Mouse (Mus musculus): ENCODE data around the gene Mvd. TPM values are rescaled to one million over a fixed set of nuclear protein-coding genes. Genes with fewer than 3 reads are reported as not detected.

Gene Mvd
- polyA plus RNA-seq, 1 experiment = 54.8 TPM

DNA sequence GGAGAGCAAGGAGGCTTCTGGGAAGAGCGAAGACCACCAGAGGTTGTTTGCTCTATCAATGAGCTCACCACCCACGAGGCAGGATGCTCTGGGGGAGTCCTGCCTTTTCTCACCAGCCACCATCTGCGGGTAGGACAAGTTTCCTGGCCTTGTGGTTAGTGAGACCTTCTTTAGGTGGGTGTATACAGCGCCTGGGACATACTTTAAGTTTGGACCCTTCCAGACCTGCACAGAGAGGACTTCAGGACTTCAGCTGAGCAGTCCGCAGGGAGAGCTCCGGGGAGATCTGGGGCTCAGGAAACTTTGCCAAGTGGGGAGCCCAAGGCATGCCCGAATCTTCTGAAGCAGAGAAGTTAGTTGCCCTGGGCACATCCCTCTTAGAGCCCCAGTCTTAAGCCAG is 16.8 kb upstream of the Mvd start:
- 23% methylated on average over 7 of the region's 7 CpGs for WGBS
- DNase-seq (ENCODE audit: low read depth, low spot score) = no peak

DNA sequence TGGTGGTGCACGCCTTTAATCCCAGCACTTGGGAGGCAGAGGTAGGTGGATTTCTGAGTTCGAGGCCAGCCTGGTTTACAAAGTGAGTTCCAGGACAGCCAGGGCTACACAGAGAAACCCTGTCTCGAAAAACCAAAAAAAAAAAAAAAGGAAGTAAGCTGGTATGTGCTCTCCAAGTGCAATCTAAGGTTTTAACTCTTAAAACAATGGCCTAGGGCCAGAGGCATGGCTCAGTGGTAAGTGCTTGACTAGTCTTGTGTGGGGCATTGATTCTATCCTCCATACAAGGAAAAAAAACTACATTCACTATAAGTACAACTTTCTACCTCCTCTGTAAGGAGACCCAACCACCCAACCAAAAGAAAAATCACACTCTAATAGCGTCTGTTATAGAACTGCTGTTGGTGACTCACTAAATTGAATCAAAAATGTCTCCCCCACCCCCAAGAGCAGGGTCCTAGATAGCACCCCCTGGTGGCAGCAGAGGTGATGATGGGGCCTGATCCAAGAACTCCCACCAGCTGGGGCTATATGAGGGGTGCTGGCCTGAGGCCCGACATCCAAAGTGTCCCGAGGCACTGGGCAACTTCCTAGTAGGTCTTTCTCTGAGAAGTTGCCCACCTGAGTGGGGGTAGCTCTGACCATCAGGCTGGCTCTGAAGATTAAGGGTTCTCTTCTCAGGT is 16.1 kb upstream of the Mvd start:
- no peak for DNase-seq (ENCODE audit: low read depth, low spot score)
- 64% methylated on average over 6 of the region's 6 CpGs for WGBS

DNA sequence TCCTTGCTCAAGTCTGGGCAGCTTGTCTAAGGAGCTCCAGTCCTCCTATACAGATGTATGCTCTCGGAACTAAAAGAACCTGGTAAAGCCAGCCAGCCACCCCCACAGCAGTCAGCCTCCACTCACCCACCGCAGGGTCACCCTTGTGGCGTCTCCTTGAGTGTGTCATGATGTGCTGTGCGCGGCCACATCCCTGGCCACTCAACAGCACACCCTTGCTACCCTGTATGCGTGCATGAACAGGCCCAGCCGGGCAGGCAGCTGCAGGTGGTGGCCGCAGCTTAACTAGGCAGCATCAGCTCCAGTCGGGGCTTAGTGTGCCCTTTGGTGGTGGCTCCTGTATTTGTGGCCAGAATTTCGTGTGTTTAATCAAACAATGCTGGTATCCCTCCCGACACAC is 13.9 kb upstream of the Mvd start:
- no peak for DNase-seq (ENCODE audit: low read depth, low spot score)
- WGBS = 78% methylated on average over 11 of the region's 11 CpGs

DNA sequence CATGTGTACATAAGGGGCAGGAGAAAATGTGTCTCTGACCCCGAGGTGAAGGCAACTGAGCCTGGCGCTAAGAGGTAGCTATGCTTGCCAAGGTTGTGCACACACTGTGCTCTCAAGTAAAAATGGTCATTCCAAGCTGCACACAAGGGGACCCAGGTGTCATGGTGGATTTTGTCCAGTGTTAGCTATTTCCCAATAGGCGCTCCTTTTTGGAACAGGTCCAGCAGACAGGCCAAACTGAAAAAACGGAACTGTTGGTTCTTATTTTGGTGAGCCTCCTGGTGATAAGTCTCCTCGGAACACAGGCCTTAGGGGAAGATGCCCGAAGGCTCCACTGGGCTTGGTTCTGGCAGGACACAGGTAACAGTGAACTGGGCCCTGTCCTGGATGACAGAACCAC is 11.2 kb upstream of the Mvd start:
- 65% methylated on average over 6 of the region's 6 CpGs for WGBS

DNA sequence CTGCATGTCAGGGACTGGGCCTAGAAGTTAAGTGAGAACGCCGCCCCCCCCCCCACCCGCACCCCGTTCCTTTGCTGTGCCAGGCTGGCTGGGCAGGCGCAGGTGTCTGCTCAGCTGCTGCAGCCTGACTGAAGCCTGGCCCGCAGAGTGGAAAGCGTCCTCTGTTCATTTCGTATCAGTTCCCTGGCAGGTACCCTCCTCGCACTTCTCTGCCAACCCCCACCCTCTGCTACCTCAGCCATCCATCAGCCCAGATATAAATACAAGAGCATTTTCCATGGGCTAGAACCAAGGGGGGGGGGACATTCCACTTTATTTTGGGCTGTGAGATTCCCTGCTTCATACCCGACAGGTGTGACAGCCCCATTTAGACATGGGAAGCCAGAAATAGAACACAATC is 8.9 kb upstream of the Mvd start:
- no peak for DNase-seq (ENCODE audit: low read depth, low spot score)
- 93% methylated on average over 10 of the region's 10 CpGs for WGBS

More for the DNA sequence above, 11.2 kb upstream of the Mvd start:
- DNase-seq (ENCODE audit: low read depth, low spot score) = no peak

DNA sequence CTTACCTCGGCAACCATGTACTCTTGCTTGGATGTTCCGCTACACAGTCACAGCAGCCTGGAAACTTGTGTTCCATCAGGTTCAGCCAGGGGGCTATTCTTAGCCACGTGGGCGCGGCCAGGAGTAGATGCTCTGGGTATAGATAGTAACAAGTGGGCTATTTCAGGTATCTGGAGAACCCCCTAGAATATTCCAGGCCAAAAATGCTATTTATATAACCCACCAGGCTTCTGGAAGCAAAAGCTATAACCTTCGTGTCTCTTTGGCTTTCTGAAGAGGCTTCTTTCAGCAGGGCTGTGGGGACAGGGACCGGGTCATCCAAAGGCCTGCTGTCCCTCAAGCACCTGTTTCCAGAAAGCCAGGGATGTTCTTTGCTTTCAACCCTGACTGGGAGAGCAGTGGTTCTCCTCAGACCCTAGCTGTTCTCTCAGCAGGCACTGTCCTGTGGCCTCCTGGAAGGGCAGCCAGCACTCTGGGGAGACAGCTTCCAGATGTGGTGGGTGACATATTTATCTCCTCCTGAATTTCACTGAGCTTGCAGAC is 8.0 kb upstream of the Mvd start:
- DNase-seq (ENCODE audit: low read depth, low spot score) = no peak
- 52% methylated on average over 7 of the region's 7 CpGs for WGBS

DNA sequence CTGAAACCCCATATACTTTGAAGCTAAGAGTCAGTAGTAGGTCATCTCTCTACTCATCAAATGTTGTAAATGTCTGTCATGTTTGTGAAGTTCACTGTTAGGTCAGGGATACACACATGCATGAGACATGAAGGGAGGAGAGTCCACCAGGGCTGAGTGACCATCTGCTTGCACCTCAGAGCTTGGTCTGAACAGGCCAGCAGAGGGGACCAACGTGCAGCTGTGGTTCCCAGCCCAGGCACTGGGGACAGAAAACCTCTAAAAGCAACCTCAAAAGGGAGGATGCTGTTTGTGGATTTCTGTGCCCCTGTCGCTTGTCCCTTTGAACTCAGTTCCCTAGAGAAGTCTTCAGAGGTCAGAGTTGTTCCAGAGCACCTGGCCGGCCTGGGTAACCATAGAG is 2.0 kb upstream of the Mvd start:
- 64% methylated on average over 3 of the region's 3 CpGs for WGBS
- DNase-seq (ENCODE audit: low read depth, low spot score) = no peak

DNA sequence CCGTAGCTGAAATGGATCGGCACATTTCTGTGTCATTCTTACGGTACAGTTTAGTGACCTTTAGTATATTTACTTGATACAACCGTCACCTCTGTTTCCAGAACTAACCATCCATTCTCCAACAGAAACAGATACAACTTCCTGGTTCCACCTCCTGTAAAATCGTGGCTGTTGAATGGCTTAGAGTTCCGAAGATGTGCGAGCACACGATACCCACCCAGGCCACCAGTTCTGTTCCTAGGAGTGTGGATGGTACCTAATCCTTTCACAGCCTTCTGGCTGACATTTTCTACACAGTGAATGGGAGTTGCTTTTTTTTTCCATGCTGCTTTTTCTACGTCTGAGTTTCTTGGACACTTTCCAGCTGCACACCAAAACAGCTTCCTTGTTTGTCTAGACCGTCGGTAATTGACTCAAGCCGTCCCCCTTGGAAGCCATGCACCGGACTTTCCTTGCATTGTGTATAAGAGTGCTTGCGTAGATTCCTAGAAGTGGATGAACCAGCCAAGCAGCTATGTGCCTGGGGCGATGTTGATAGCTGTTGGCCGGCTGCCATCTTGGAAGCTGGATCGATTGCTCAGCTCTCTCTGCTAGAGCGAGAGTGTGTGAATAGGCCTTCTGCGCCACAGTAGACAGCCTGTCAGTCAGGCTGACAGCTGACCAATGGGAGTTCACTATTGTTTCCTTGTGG is 981 bp upstream of the Mvd start:
- DNase-seq (ENCODE audit: low read depth, low spot score) = peak; percentile 97
- under 1% methylated on average over 19 of the region's 19 CpGs for WGBS

DNA sequence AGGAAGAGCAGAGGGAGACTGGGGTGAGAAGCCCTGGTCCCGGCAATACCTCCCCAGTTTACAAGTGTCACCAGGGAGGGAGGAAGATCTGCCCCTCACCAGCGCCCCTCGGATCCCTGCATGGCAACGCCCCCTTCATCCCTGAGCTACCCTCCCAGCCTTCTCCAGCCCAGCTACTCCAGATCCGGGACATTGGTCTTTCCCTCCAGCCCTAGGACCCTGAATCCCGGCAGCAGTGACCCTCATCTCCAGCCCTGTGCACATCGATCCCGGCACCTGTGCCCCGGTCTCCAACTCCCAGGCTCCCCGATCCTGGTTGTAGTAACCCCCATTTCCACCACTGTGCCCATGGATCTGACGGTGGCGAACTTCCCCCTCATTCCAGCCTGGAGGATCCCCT is 441 bp downstream of the Mvd start:
- WGBS = 1% methylated on average over 12 of the region's 12 CpGs
- DNase-seq (ENCODE audit: low read depth, low spot score) = no peak

DNA sequence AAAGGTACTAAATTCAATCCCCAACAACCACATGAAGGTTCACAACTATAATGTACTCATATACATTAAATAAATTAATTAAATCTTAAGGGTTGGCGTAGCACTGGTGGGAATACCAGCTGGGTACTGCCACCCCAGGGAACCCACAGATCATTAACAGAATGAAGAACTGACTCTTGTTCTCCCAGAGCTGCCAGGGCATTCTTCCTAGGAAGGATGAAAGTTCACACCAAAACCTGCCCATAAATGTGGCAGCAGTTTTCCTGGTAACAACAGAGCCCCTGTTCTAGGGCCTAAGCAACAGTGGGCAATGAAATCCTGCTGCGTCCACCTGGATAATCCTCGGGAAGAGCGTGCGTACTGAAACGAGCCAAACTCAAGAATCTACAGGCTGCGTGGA is 866 bp downstream of the Mvd start:
- DNase-seq (ENCODE audit: low read depth, low spot score) = no peak
- WGBS = 12% methylated on average over 7 of the region's 7 CpGs

DNA sequence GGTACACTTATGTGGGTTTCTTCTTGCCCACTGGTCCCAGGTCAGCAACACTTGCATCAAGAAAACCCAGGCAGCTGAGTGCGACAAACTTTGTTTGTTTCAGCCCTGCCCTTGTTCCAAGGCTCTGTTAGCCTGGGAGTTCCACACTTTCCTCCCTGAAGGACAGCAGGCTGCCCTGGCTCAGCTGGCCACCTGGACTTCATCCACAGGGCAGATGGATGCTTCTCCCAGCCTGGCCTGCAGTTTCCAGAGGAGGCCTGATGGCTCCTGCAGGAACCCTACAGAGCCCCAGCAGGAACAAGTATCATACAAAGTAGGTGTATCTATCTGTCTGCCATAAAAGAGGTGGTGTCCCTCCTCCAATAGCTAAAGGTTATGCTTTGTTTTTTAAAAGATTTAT is 1.9 kb downstream of the Mvd start:
- 63% methylated on average over 1 of the region's 1 CpGs for WGBS

DNA sequence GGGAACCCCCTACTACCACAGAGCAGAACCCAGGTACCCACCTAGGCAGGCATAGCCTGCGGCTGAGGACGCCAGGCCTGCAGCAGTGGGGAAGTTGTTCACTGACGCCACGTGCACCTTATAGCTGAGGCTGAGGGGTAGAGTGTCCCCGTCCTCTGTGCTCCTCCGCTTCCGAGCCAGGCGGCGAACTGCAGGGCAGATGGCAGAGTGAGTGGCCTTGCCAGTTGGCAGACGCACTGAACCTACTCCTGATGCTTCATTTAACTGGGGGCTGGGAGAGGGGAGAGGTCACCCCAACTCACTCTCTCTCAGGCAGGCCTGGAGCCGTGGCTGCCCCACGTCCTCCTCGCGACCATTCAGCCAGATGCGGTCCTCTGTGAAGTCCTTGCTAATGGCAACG is 3.9 kb downstream of the Mvd start:
- no peak for DNase-seq (ENCODE audit: low read depth, low spot score)
- WGBS = 96% methylated on average over 16 of the region's 16 CpGs

More for the DNA sequence above, 1.9 kb downstream of the Mvd start:
- no peak for DNase-seq (ENCODE audit: low read depth, low spot score)

DNA sequence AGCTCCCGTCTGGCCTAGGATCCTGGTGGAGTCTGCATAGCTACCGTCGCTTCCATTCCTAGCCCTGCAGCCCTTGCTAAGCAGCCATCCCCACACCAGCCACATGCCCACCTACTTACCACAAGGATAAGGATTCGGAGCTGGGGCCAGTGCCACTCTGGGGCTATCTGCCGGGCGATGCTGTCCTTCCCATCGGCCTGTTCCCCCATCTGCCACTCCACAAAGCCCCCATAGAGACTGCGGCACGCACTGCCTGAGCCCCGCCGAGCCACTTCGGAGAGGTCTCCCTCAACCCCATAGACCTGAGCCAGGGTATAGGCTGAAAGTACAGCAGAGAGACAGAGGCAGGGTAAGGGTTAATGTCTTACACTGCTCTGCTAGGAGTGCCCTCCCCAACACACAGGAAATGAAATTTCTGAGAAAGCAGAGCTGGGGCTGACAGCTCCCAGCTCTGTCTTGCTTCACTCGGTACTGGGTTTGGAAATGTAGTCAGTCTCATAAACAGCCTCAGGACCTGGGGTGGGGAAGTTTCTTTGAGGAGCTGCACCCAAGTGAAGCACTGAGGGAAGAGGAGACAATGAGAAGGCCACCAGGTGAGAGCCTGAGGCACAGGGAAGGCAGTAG is 5.4 kb downstream of the Mvd start:
- 87% methylated on average over 13 of the region's 13 CpGs for WGBS
- DNase-seq (ENCODE audit: low read depth, low spot score) = no peak

DNA sequence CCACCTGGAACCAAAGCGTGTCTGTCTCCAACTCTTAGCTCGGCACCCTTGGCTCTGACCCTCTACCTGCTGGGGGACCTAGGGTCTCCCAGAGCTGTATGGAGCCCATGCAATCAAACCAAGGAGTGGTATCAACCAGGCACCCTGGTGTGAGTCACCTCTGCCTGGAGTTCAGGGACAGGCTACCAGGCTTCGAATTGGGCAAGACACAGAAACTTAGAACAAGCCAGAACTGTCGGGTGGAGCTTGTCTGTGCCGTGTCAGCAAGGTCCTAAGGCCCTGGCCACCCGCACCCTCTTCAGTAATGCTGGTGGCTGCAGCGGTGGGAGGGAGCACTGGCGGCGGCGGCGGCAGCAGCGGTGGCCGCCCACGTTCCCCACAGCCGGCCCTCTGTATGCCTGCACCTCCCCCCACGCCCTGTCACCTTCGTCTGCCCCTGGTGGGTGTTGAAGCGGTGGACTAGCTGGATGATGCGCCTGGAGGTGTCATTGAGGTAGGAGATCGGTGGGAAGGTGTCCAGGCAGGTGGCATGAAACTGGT is 6.6 kb downstream of the Mvd start:
- no peak for DNase-seq (ENCODE audit: low read depth, low spot score)
- WGBS = 85% methylated on average over 20 of the region's 20 CpGs

DNA sequence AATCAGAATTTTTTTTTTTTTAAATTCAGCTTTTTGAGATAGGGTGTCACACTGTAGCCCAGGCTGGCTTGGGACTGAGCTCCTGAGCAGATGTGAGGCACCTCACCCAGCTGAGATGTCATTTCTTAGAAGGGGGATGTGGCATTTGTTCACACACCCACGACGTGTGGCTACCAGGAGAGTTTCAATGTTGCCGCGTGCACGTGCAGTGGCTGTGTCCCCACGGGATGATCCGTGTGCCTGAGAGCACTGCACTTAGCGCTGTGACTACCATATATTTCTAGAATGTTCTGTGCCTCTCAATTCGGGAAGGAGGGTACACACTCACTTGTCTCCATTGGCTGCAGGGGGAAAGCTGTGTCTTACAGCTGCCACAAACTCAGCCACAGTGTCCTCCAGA is 7.1 kb downstream of the Mvd start:
- no peak for DNase-seq (ENCODE audit: low read depth, low spot score)
- 93% methylated on average over 9 of the region's 9 CpGs for WGBS

DNA sequence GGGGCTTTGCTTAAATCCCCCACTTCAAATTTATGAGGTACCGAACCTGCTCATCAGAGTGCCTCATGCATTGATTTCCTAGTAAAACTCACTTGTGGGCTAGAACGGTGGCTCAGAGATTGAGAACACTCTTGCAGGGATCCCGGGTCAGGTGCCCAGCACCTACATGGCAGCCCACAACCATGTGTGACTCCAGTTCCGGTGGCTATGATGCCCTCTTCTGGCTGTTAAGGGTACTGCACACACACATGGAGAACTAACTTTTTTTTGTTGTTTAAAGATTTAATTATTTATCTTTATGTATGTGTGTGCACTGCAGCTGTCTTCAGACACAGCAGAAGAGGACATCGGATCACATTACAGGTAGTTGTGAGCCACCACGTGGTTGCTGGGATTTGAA is 7.8 kb downstream of the Mvd start:
- DNase-seq (ENCODE audit: low read depth, low spot score) = no peak
- 92% methylated on average over 6 of the region's 6 CpGs for WGBS

DNA sequence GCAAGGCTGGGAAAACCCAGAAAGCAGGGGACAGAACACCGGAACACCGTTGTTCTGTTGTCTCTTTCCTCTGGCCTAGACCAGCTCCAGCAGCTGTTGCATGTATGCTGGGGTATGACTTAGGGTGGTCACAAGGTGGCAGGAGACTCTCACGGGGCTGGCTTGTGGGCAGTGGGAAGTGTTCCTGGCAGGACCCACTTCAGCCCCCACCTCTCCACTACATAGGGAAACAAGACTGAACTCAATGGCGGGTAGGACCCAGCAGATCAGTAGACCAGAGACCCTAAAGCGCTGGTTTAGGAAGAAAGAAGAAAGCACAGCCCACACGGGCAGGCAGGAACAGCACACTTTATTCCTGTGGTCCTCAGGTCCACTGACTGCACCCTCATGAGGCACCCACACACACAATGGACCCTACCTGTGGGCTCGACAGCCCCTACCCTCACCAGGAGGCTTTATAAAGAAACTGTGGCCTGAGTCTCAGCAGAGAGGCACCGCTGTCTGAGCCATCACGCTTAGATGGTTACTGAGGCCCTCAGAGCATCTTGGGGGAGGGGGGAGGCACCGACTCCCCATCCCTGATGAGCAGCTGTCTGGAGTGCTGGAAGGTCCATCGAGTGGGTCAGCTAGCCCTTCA is 9.8 kb downstream of the Mvd start:
- no peak for DNase-seq (ENCODE audit: low read depth, low spot score)
- 60% methylated on average over 11 of the region's 11 CpGs for WGBS

DNA sequence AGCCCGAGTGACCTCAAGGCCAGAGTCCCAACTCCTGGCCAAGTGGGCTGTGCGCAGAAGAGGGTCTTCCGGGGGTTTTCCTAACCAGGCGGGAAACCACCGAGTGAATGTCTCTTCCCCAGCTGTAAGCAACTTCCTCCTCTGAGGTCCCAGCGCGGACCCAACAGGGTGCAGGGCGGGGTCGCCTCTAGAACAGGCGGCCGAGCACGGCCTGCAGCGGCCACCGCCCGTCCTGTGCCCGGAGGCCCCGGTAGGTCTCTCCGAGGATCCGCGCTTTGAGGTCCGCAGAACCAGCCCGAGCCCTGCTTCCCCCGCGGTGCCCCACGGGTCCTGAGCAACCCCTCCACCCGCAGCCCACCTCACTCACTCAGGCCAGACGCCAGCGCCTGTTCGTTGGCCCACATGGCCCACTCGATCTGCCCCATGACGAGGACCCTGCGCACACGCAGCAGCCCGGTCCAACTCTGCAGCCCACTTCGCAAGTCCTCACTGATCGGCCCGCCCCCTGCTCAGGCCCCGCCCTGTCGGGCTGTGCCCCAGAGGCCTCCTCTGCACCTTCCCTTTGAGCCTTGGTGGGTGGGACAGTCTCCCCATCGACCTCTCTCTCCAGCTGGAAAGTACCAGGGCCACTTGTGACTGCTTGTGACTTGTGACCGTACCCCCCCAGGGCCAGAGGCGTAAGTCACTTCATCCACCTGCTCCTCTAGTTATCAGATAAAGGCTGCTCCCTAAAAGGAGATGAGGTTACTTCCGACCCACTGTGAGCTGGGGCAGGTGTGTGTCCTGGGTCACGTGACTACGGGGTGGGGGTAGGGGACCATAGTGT is 10.6 kb downstream of the Mvd start, which contains the start of gene Cyba:
TSS of gene Cyba (minus strand) at position 488 of the 826 bp plus-strand sequence.
- no peak for DNase-seq (ENCODE audit: low read depth, low spot score)
- WGBS = 1% methylated on average over 45 of the region's 45 CpGs
